Mouse (Mus musculus) stomach, embryonic 14.5 days (tissue): ENCODE measurements at regions not wholly inside any gene's neighbourhood (a gene's known extent, or its start where the extent isn't known, plus 50 kb on each side); places are given as distances from the start of the nearest gene placed in this dataset.

Experiments
- ATAC-seq: fragments of 200-750 bp; cut with Nextera tagmentation; 2 replicates; pipeline ENCODE4 v1.8.0; 2017; ENCODE audit warnings: low read depth, moderate TSS enrichment; ENCODE audit not compliant: insufficient number of reproducible peaks, insufficient read depth, low FRiP score
- H3K27ac ChIP-seq: fragments of 300-500 bp; sonication (generic); 2 replicates; pipeline ENCODE4 v1.5.1; 2014; ENCODE audit warnings: mild to moderate bottlenecking, low read length, moderate library complexity, mixed read lengths
- H3K27me3 ChIP-seq: fragments of 300-500 bp; sonication (generic); 2 replicates; pipeline ENCODE4 v1.6.1; 2014; ENCODE audit warnings: low read length, control low read depth, mixed read lengths; ENCODE audit not compliant: control insufficient read depth, insufficient read depth
- H3K36me3 ChIP-seq: fragments of 300-500 bp; sonication (generic); 2 replicates; pipeline ENCODE4 v1.6.1; 2014; ENCODE audit warnings: mild to moderate bottlenecking, control low read depth, low read length, moderate library complexity, mixed read lengths; ENCODE audit not compliant: control insufficient read depth, insufficient read depth
- H3K4me1 ChIP-seq: fragments of 300-500 bp; sonication (generic); 2 replicates; pipeline ENCODE4 v1.6.1; 2014; ENCODE audit warnings: low read length, control low read depth, mixed read lengths; ENCODE audit not compliant: control insufficient read depth, insufficient read depth
- H3K4me2 ChIP-seq: fragments of 300-500 bp; sonication (generic); replicated peaks from 2 replicates; pipeline ENCODE4 v1.6.1; 2014; ENCODE audit warnings: low read depth, low read length, control low read depth
- H3K4me3 ChIP-seq: fragments of 300-500 bp; sonication (generic); 2 replicates; pipeline ENCODE4 v1.5.1; 2014; ENCODE audit warnings: low read depth, low read length, control low read depth
- H3K9ac ChIP-seq: fragments of 300-500 bp; sonication (generic); replicated peaks from 2 replicates; pipeline ENCODE4 v1.6.1; 2014; ENCODE audit warnings: low read depth, mild to moderate bottlenecking, control low read depth, low read length, moderate library complexity, mixed read lengths
- H3K9me3 ChIP-seq: fragments of 300-500 bp; sonication (generic); 2 replicates; pipeline ENCODE4 v1.6.1; 2016; ENCODE audit warnings: low read depth, low read length, control low read depth; ENCODE audit not compliant: control insufficient read depth
- WGBS: fragments of 180-500 bp; shearing (Covaris S2); extraction: QIAGEN DNeasy Blood & Tissue Kit; methylation state at CpG from one replicate; pipeline ENCODE4 v1.1.7; 2014; 5-methylcytosine and 5-hydroxymethylcytosine counted together

GRCm38 (mm10) chr14:24081911-24082558 is 67.7 kb upstream of the Kcnma1 start:
- Histone ChIP-seq H3K4me2 (peak overlapping the region; percentile 13; the same call in 1 of the 2 replicates), H3K4me1 (no peaks in the 10 kb centered on the region), H3K27me3 (no peaks in the 10 kb centered on the region), H3K4me3 (no peak overlapping the region), H3K36me3 (no peaks in the 10 kb centered on the region), H3K9me3 (no peaks in the 10 kb centered on the region), H3K27ac (no peak overlapping the region), H3K9ac (no peak overlapping the region)
- ATAC-seq, result no peak
- WGBS, result 28% methylated on average over 11 of the region's 11 CpGs

GRCm38 (mm10) chr14:24068693-24069092 is 54.4 kb upstream of the Kcnma1 start:
- Histone ChIP-seq H3K36me3 (no peaks in the 10 kb centered on the region), H3K27ac (no peak overlapping the region), H3K4me1 (no peaks in the 10 kb centered on the region), H3K27me3 (no peaks in the 10 kb centered on the region), H3K9ac (no peak overlapping the region), H3K4me3 (no peak overlapping the region), H3K9me3 (no peaks in the 10 kb centered on the region), H3K4me2 (no peak overlapping the region)
- no peak for ATAC-seq
- WGBS, result 59% methylated on average over 4 of the region's 4 CpGs

GRCm38 (mm10) chr14:24067657-24068056 is 53.4 kb upstream of the Kcnma1 start:
- Histone ChIP-seq H3K4me2 (no peak overlapping the region), H3K27me3 (no peaks in the 10 kb centered on the region), H3K4me3 (no peak overlapping the region), H3K36me3 (no peaks in the 10 kb centered on the region), H3K4me1 (no peaks in the 10 kb centered on the region), H3K9ac (no peak overlapping the region), H3K27ac (no peak overlapping the region), H3K9me3 (no peaks in the 10 kb centered on the region)
- 46% methylated on average over 6 of the region's 6 CpGs for WGBS
- ATAC-seq, result no peak

- 82% methylated on average over 4 of the region's 4 CpGs for WGBS
- no peaks in the 10 kb centered on the region for H3K4me1 ChIP-seq
- H3K27me3 ChIP-seq, result no peaks in the 10 kb centered on the region
- no peak overlapping the region for H3K4me2 ChIP-seq
- no peaks in the 10 kb centered on the region for H3K9me3 ChIP-seq
- no peak overlapping the region for H3K27ac ChIP-seq
- no peak for ATAC-seq
- no peak overlapping the region for H3K9ac ChIP-seq
- H3K4me3 ChIP-seq, result no peak overlapping the region
- H3K36me3 ChIP-seq, result no peaks in the 10 kb centered on the region
Measured at GRCm38 (mm10) chr14:24065231-24065767, 51.0 kb upstream of the Kcnma1 start.
